Mouse (Mus musculus): Measurements from ENCODE around the gene Clec4e. TPM values are rescaled to one million over a fixed set of nuclear protein-coding genes. Genes with fewer than 3 reads are reported as not detected.
"Not testable (repeated sequence)": the region's sequence is repeated elsewhere in the genome, so short reads cannot be mapped to it uniquely, and the experiment has no call there.

The Clec4e gene
- polyA plus RNA-seq, 1 experiment from 2014 or later, result not detected

- no peak for ATAC-seq
- Histone ChIP-seq H3K27me3 (replicated peaks) (no peaks in the 10 kb centered on the region), H3K27ac (no peak within 1 kb of the TSS), H3K4me1 (replicated peaks) (no peaks in the 10 kb centered on the region), H3K4me3 (replicated peaks) (no peak within 1 kb of the TSS), H3K9ac (no peak within 1 kb of the TSS), H3K4me2 (replicated peaks) (no peak within 1 kb of the TSS), H3K9me3 (no peaks in the 10 kb centered on the region), H3K36me3 (no peaks in the 10 kb centered on the region)
- 71% methylated on average over 4 of the region's 4 CpGs for WGBS
Observed at GRCm38 (mm10) chr6:123261555-123262161, 28.0 kb downstream of the Clec4e start, which contains the start of gene Clec4d. Gene Clec4d, plus strand, starts transcription at chr6:123262111.

GRCm38 (mm10) chr6:123260868-123261267, 28.8 kb downstream of the Clec4e start:
- no peaks in the 10 kb centered on the region for H3K27me3 ChIP-seq (replicated peaks)
- WGBS, result 92% methylated on average over 1 of the region's 1 CpGs
- ATAC-seq, result no peak

DNA sequence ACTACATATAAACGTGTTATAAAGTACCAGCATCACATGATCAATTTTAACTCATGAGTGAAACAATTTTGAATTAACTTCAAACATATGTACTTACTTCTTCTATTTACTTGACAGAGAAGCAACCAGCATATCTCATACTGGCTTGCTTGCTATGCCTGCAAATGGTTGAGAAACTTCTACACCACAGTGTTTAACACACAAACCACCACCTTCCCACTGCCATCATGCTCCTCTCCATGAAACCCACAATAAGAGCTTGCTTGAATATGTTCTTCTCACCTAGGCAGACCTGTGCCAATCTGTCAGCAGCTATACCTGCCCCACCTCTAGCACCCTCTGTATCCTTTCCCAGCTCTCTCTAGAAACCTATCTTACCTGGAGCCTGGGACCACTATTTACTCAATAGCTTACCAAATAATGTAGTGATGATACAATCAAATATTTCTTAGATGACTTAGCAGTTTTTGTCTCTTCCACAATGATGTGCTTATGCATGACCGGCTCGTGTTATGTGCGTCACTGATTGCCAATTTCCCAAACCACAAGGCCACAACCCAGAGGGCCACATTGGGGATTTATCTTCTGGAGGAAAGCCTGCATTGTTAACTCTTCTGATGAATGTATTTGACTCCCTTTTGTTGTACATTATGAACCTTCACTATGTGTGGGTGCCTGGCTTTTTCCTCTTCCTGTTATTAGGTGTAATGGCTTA, 29.6 kb downstream of the Clec4e start:
- Histone ChIP-seq H3K27ac (no peak overlapping the region), H3K27me3 (replicated peaks) (no peaks in the 10 kb centered on the region), H3K4me1 (replicated peaks) (no peaks in the 10 kb centered on the region), H3K9ac (no peak overlapping the region), H3K4me2 (replicated peaks) (no peak overlapping the region), H3K36me3 (no peaks in the 10 kb centered on the region), H3K9me3 (no peaks in the 10 kb centered on the region), H3K4me3 (replicated peaks) (no peak overlapping the region)
- no peak for ATAC-seq
- 82% methylated on average over 4 of the region's 4 CpGs for WGBS

More at GRCm38 (mm10) chr6:123260868-123261267, 28.8 kb downstream of the Clec4e start:
- Histone ChIP-seq H3K9me3 (no peaks in the 10 kb centered on the region), H3K4me3 (replicated peaks) (no peak overlapping the region), H3K9ac (no peak overlapping the region), H3K4me1 (replicated peaks) (no peaks in the 10 kb centered on the region), H3K4me2 (replicated peaks) (no peak overlapping the region), H3K27ac (no peak overlapping the region), H3K36me3 (no peaks in the 10 kb centered on the region)

DNA sequence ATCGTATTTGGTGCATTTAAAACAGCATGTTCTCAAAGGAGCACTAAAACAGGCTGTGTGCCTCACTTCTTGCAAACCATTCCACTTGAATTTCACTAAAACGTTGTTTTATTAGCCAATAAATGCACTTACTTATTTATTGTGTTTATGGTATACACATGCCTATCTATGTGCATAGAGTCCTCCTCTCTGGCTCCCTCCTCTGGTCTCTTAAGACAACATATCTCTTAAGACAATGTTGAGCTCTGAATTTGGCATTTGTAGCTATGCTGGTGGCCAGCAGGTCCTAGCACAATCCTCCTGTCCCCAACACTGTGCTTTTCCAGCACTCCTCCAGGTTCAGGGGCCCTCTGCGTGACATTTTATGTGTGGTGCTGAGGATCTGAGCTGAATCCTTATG, 30.7 kb downstream of the Clec4e start:
- H3K27me3 ChIP-seq (replicated peaks), result no peaks in the 10 kb centered on the region
- H3K36me3 ChIP-seq, result no peaks in the 10 kb centered on the region
- no peak for ATAC-seq
- no peak overlapping the region for H3K9ac ChIP-seq
- H3K27ac ChIP-seq, result no peak overlapping the region
- H3K9me3 ChIP-seq, result no peaks in the 10 kb centered on the region
- no peak overlapping the region for H3K4me3 ChIP-seq (replicated peaks)
- no peak overlapping the region for H3K4me2 ChIP-seq (replicated peaks)
- no peaks in the 10 kb centered on the region for H3K4me1 ChIP-seq (replicated peaks)
- WGBS, result 68% methylated on average over 3 of the region's 3 CpGs

DNA sequence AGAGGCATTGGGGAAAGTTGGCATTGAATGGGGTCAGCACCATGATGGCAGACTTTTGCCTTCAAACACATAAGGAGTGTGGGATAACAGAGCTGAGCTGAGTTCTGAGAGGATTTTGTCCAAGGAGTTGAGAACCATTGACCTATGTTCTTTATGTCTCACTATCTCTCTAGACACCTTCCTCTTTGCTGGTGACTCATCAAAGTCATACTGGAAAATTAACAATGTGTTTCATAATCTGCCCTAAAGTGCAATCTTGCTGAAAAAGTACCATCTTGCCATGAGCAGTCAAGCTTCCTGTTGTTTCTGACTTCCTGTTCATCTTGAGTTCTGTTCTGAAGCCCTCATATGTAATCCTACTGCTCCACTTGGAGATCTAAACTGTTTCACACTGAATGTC, 36.9 kb downstream of the Clec4e start:
- no peak for ATAC-seq
- Histone ChIP-seq H3K4me3 (replicated peaks) (no peak overlapping the region), H3K4me1 (replicated peaks) (no peaks in the 10 kb centered on the region), H3K27ac (no peak overlapping the region), H3K9ac (no peak overlapping the region), H3K9me3 (no peaks in the 10 kb centered on the region), H3K27me3 (replicated peaks) (no peaks in the 10 kb centered on the region), H3K36me3 (no peaks in the 10 kb centered on the region), H3K4me2 (replicated peaks) (no peak overlapping the region)

- 79% methylated on average over 2 of the region's 2 CpGs for WGBS
- ATAC-seq, H3K36me3 ChIP-seq: not testable (repeated sequence)
Observed at GRCm38 (mm10) chr6:123248862-123249261, 40.8 kb downstream of the Clec4e start.

DNA sequence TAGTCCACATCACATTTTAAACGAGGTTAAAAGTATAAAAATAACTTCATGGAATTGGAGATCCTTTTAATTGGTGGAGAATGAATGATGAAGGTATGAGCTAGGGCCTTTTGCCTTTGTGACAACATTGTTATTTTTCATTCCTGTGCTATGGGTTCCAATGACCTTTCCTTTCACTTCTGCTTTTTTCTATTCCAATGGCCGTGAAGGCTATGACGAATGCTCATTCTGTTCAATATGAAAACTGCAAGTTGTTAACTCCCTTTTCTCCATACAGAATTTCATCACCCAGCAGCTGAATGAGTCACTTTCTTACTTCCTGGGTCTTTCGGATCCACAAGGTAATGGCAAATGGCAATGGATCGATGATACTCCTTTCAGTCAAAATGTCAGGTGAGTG, 45.5 kb downstream of the Clec4e start:
- no peaks in the 10 kb centered on the region for H3K27me3 ChIP-seq (replicated peaks)
- no peaks in the 10 kb centered on the region for H3K36me3 ChIP-seq
- no peaks in the 10 kb centered on the region for H3K9me3 ChIP-seq
- H3K4me3 ChIP-seq (replicated peaks), result no peak overlapping the region
- H3K27ac ChIP-seq, result no peak overlapping the region
- no peak overlapping the region for H3K9ac ChIP-seq
- H3K4me1 ChIP-seq (replicated peaks), result no peaks in the 10 kb centered on the region
- no peak overlapping the region for H3K4me2 ChIP-seq (replicated peaks)
- WGBS, result 85% methylated on average over 5 of the region's 5 CpGs
- no peak for ATAC-seq

More at GRCm38 (mm10) chr6:123248862-123249261, 40.8 kb downstream of the Clec4e start:
- H3K9ac ChIP-seq; H3K27ac ChIP-seq; H3K27me3 ChIP-seq (replicated peaks); H3K4me2 ChIP-seq (replicated peaks); H3K4me1 ChIP-seq (replicated peaks); H3K4me3 ChIP-seq (replicated peaks); H3K9me3 ChIP-seq: not testable (repeated sequence)

GRCm38 (mm10) chr6:123237582-123237981, 52.1 kb downstream of the Clec4e start:
- ATAC-seq, result no peak
- H3K27me3 ChIP-seq (replicated peaks), result no peaks in the 10 kb centered on the region
- no peaks in the 10 kb centered on the region for H3K9me3 ChIP-seq
- no peak overlapping the region for H3K27ac ChIP-seq
- H3K36me3 ChIP-seq, result no peaks in the 10 kb centered on the region
- H3K4me3 ChIP-seq (replicated peaks), result no peak overlapping the region
- H3K4me1 ChIP-seq (replicated peaks), result no peaks in the 10 kb centered on the region
- no peak overlapping the region for H3K9ac ChIP-seq
- H3K4me2 ChIP-seq (replicated peaks), result no peak overlapping the region

Other genes starting within 250 kb of the Clec4e start
- not detected in 2 replicates for gene Clec4b1, start 239.9 kb downstream of the Clec4e start, polyA plus RNA-seq (2015; fragmentation: Nextera tagmentation; extraction: Ambion mirVana)
- 5.9 and 6.0 TPM in 2 replicates for gene Clec4a2, start 183.4 kb downstream of the Clec4e start, polyA plus RNA-seq (2015; fragmentation: Nextera tagmentation; extraction: Ambion mirVana)
- not detected in 2 replicates for gene Clec4b2, start 117.0 kb downstream of the Clec4e start, polyA plus RNA-seq (2015; fragmentation: Nextera tagmentation; extraction: Ambion mirVana)
- gene Clec4n, start 60.0 kb downstream of the Clec4e start, polyA plus RNA-seq (2015; fragmentation: Nextera tagmentation; extraction: Ambion mirVana), result 5.1 and 5.7 TPM in 2 replicates
- gene Clec4d, start 27.8 kb downstream of the Clec4e start, polyA plus RNA-seq (2015; fragmentation: Nextera tagmentation; extraction: Ambion mirVana), result 0.18 TPM in 1 of 2 replicates, not detected in the other
- not detected in 2 replicates for gene Vmn2r19, start 18.5 kb upstream of the Clec4e start, polyA plus RNA-seq (2015; fragmentation: Nextera tagmentation; extraction: Ambion mirVana)
- not detected in 2 replicates for gene Vmn2r20, start 128.2 kb upstream of the Clec4e start, polyA plus RNA-seq (2015; fragmentation: Nextera tagmentation; extraction: Ambion mirVana)
- gene Vmn2r21, start 243.5 kb upstream of the Clec4e start, polyA plus RNA-seq (2015; fragmentation: Nextera tagmentation; extraction: Ambion mirVana), result not detected in 2 replicates